ENCODE assay signal across 9 mouse cellular contexts in the genomic region with DNA sequence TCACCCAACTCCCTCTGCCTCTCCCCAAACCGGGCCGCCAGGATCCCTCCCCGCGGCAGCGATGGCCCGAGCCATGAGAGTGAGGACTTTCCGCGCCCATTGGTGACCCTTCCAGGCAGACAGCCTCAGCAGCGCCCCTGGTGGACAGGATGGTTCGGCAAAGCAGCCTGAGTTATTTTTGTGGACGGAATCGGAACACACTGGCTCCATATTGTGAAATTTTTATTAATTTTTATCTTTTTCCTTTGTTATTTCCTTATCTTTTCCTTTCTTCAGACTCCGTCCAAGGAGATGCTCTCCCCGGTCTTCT. TPM values are rescaled to one million over a fixed set of nuclear protein-coding genes. Genes with fewer than 3 reads are reported as not detected.
A peak's percentile ranks its signal among the peaks of the same experiment; 100 is the strongest.
DNase-seq lines count a peak whose midpoint lies in the region; ATAC-seq and TF ChIP-seq lines count a peak whose summit lies in the region.
"Had no signal": no experiment of that assay in that cellular context is flagged by ENCODE, and none has a peak within 500 bp of the region (broad histone marks: within the 10 kb centered on the region; RNA-seq: fewer than 3 reads in every experiment).

No protein-coding gene starts in this region.

- peaks cover 5% of the 10 kb centered on the region; the same call in 1 of the 2 replicates for H3K4me1 ChIP-seq in heart, adult 2 months (ENCODE audit: control insufficient read depth, insufficient read depth, low read length)
- H3K4me1 ChIP-seq in heart, embryonic 10.5 days: 0 out of 2 replicates have a peak, but pooled peaks cover 6% of the 10 kb centered on the region
- no peaks in the 10 kb centered on the region for H3K4me1 ChIP-seq in midbrain, embryonic 14.5 days (ENCODE audit: control insufficient read depth, insufficient read depth, low read length)
- H3K4me1 ChIP-seq in midbrain, embryonic 13.5 days (replicated peaks): peaks cover 13% of the 10 kb centered on the region

- WGBS in heart, adult 2 months: 60% methylated on average over 14 of the region's 14 CpGs
- WGBS in heart, embryonic 10.5 days: 78% methylated on average over 14 of the region's 14 CpGs
- WGBS in midbrain, embryonic 14.5 days: 70% methylated on average over 14 of the region's 14 CpGs
- WGBS in midbrain, embryonic 13.5 days: 69% methylated on average over 14 of the region's 14 CpGs

- ATAC-seq in midbrain, embryonic 14.5 days (ENCODE audit: low FRiP score, low TSS enrichment): no peak
- ATAC-seq in midbrain, embryonic 13.5 days: no peak
- no peak for ATAC-seq in frontal cortex, adult (ENCODE audit: low TSS enrichment)

- no peak overlapping the region for H3K4me3 ChIP-seq in heart, adult 2 months
- H3K4me3 ChIP-seq in heart, embryonic 10.5 days: no peak overlapping the region
- H3K4me3 ChIP-seq in midbrain, embryonic 14.5 days (replicated peaks; ENCODE audit: low read depth, low read length): no peak overlapping the region
- H3K4me3 ChIP-seq in midbrain, embryonic 13.5 days (replicated peaks): no peak overlapping the region
- H3K4me3 ChIP-seq: neural tube, embryonic 13.5 days had no signal

- H3K36me3 ChIP-seq in heart, adult 2 months (ENCODE audit: control insufficient read depth, insufficient read depth, low read length): peaks cover 22% of the 10 kb centered on the region
- H3K36me3 ChIP-seq in heart, embryonic 10.5 days: peaks cover 89% of the 10 kb centered on the region
- peaks cover 82% of the 10 kb centered on the region for H3K36me3 ChIP-seq in midbrain, embryonic 14.5 days (ENCODE audit: control insufficient read depth, insufficient read depth, low read length)
- H3K36me3 ChIP-seq in midbrain, embryonic 13.5 days: peaks cover 86% of the 10 kb centered on the region

- no peak overlapping the region for H3K4me2 ChIP-seq in midbrain, embryonic 14.5 days (ENCODE audit: low read length)
- H3K4me2 ChIP-seq in midbrain, embryonic 13.5 days (replicated peaks): no peak overlapping the region
- H3K4me2 ChIP-seq: neural tube, embryonic 13.5 days had no signal

- TF ChIP-seq POLR2A in heart, adult 2 months (IDR thresholded peaks at IDR 0.05; ENCODE audit: insufficient read depth, low read depth, low read length): no peak

- intact Hi-C loops in heart, adult 2 months (cut with DNase I): no loop called here

- peak in 1 of 2 experiments; percentile 70 for DNase-seq in heart, adult 2 months
- DNase-seq in heart, embryonic 10.5 days (ENCODE audit: low spot score): no peak
- peak; percentile 70 for DNase-seq in midbrain, embryonic 14.5 days
- peak; percentile 80 for DNase-seq in ZHBTc4 (ENCODE audit: low read depth, low spot score)
- DNase-seq in embryo, embryonic 9.5 days (ENCODE audit: extremely low spot score): peak; percentile 56
- DNase-seq in lung, postnatal 25 days (ENCODE audit: low spot score): peak; percentile 32

- TF ChIP-seq EP300 in heart, adult 2 months (IDR thresholded peaks at IDR 0.05; ENCODE audit: insufficient read depth, low read depth, low read length): no peak

- H3K27ac ChIP-seq in heart, adult 2 months: no peak overlapping the region; the same call in 1 of the 2 replicates
- no peak overlapping the region for H3K27ac ChIP-seq in heart, embryonic 10.5 days
- H3K27ac ChIP-seq in midbrain, embryonic 14.5 days (replicated peaks; ENCODE audit: low read depth, low read length): no peak overlapping the region
- no peak overlapping the region; the same call in 1 of the 2 replicates for H3K27ac ChIP-seq in midbrain, embryonic 13.5 days
- H3K27ac ChIP-seq: neural tube, embryonic 13.5 days had no signal

- peaks cover 3% of the 10 kb centered on the region; the same call in 1 of the 2 replicates for H3K79me2 ChIP-seq in heart, adult 2 months (replicated peaks; ENCODE audit: control insufficient read depth, insufficient read depth, low read length)

- no peaks in the 10 kb centered on the region for H3K27me3 ChIP-seq in heart, adult 2 months (ENCODE audit: control insufficient read depth, insufficient read depth, low read length)
- H3K27me3 ChIP-seq in heart, embryonic 10.5 days (ENCODE audit: insufficient read depth, poor library complexity, severe bottlenecking): no peaks in the 10 kb centered on the region
- H3K27me3 ChIP-seq in midbrain, embryonic 14.5 days (ENCODE audit: control insufficient read depth, insufficient read depth, low read length): no peaks in the 10 kb centered on the region
- no peaks in the 10 kb centered on the region for H3K27me3 ChIP-seq in midbrain, embryonic 13.5 days
- H3K27me3 ChIP-seq: neural tube, embryonic 13.5 days had no signal

- no peak overlapping the region for H3K9ac ChIP-seq in heart, adult 2 months (ENCODE audit: low read depth, low read length)
- H3K9ac ChIP-seq in midbrain, embryonic 14.5 days (replicated peaks; ENCODE audit: low read length): no peak overlapping the region
- H3K9ac ChIP-seq in midbrain, embryonic 13.5 days (replicated peaks): no peak overlapping the region
- H3K9ac ChIP-seq: neural tube, embryonic 13.5 days had no signal

- TF ChIP-seq CTCF in heart, adult 2 months (IDR thresholded peaks at IDR 0.05): peak; percentile 79

- no peaks in the 10 kb centered on the region for H3K9me3 ChIP-seq in heart, embryonic 10.5 days
- no peaks in the 10 kb centered on the region for H3K9me3 ChIP-seq in midbrain, embryonic 14.5 days (ENCODE audit: control insufficient read depth, low read length)
- H3K9me3 ChIP-seq in midbrain, embryonic 13.5 days: no peaks in the 10 kb centered on the region
- H3K9me3 ChIP-seq: neural tube, embryonic 13.5 days had no signal

RNA-seq across cellular contexts. Expression of gene Pygm, which starts 8.0 kb away (rescaled TPM):
- total RNA-seq in heart, adult 2 months (2021): 1,000 to 10,000 TPM; 1,101 to 1,298 TPM
- polyA plus RNA-seq in heart, adult 2 months (2012; rRNA removed): 1,120 and 1,632 TPM in 2 replicates
- 103 and 214 TPM in 2 replicates for polyA plus RNA-seq in heart, embryonic 10.5 days (2016; fragmentation: Nextera tagmentation; extraction: Ambion mirVana)
- polyA plus RNA-seq in midbrain, embryonic 14.5 days (2014; fragmentation: Nextera tagmentation; extraction: Ambion mirVana): 2.0 and 2.9 TPM in 2 replicates
- 1.9 and 2.2 TPM in 2 replicates for polyA plus RNA-seq in midbrain, embryonic 13.5 days (2015; fragmentation: Nextera tagmentation; extraction: Ambion mirVana)

RNA-seq across cellular contexts. Expression of gene Sf1, which starts 12.7 kb away (rescaled TPM):
- total RNA-seq in heart, adult 2 months (2021): 100 to 1,000 TPM in 1 of 2 experiments, 10 to 100 TPM in 1; 93.0 to 103 TPM
- 51.7 and 58.5 TPM in 2 replicates for polyA plus RNA-seq in heart, adult 2 months (2012; rRNA removed)
- polyA plus RNA-seq in heart, embryonic 10.5 days (2016; fragmentation: Nextera tagmentation; extraction: Ambion mirVana): 129 and 146 TPM in 2 replicates
- 99.6 and 125 TPM in 2 replicates for polyA plus RNA-seq in midbrain, embryonic 14.5 days (2014; fragmentation: Nextera tagmentation; extraction: Ambion mirVana)
- polyA plus RNA-seq in midbrain, embryonic 13.5 days (2015; fragmentation: Nextera tagmentation; extraction: Ambion mirVana): 120 and 128 TPM in 2 replicates

RNA-seq across cellular contexts. Expression of gene Rasgrp2, which starts 22.9 kb away (rescaled TPM):
- 10 to 100 TPM; 43.3 to 48.0 TPM for total RNA-seq in heart, adult 2 months (2021)
- polyA plus RNA-seq in heart, adult 2 months (2012; rRNA removed): 90.1 and 97.2 TPM in 2 replicates
- 59.9 and 61.6 TPM in 2 replicates for polyA plus RNA-seq in heart, embryonic 10.5 days (2016; fragmentation: Nextera tagmentation; extraction: Ambion mirVana)
- polyA plus RNA-seq in midbrain, embryonic 14.5 days (2014; fragmentation: Nextera tagmentation; extraction: Ambion mirVana): 32.9 and 58.5 TPM in 2 replicates
- 28.5 and 29.6 TPM in 2 replicates for polyA plus RNA-seq in midbrain, embryonic 13.5 days (2015; fragmentation: Nextera tagmentation; extraction: Ambion mirVana)

RNA-seq across cellular contexts. Expression of gene Map4k2, which starts 35.3 kb away (rescaled TPM):
- 10 to 100 TPM; 36.1 to 38.4 TPM for total RNA-seq in heart, adult 2 months (2021)
- 88.9 and 107 TPM in 2 replicates for polyA plus RNA-seq in heart, adult 2 months (2012; rRNA removed)
- 12.5 and 15.0 TPM in 2 replicates for polyA plus RNA-seq in heart, embryonic 10.5 days (2016; fragmentation: Nextera tagmentation; extraction: Ambion mirVana)
- polyA plus RNA-seq in midbrain, embryonic 14.5 days (2014; fragmentation: Nextera tagmentation; extraction: Ambion mirVana): 14.3 and 18.8 TPM in 2 replicates
- 13.6 and 17.1 TPM in 2 replicates for polyA plus RNA-seq in midbrain, embryonic 13.5 days (2015; fragmentation: Nextera tagmentation; extraction: Ambion mirVana)

RNA-seq across cellular contexts. Expression of gene Men1, which starts 41.4 kb away (rescaled TPM):
- total RNA-seq in heart, adult 2 months (2021): 10 to 100 TPM; 13.9 to 14.0 TPM
- 19.4 and 19.6 TPM in 2 replicates for polyA plus RNA-seq in heart, adult 2 months (2012; rRNA removed)
- polyA plus RNA-seq in heart, embryonic 10.5 days (2016; fragmentation: Nextera tagmentation; extraction: Ambion mirVana): 67.2 and 80.8 TPM in 2 replicates
- 54.8 and 55.4 TPM in 2 replicates for polyA plus RNA-seq in midbrain, embryonic 14.5 days (2014; fragmentation: Nextera tagmentation; extraction: Ambion mirVana)
- 74.4 and 81.1 TPM in 2 replicates for polyA plus RNA-seq in midbrain, embryonic 13.5 days (2015; fragmentation: Nextera tagmentation; extraction: Ambion mirVana)

Comparison
In these comparisons a context has a peak if more than half of its experiments do, and no peak if none do; other contexts are left out.
1. RNA of gene Pygm, which starts 8.0 kb away (polyA plus RNA-seq): 1,120 to 1,632 TPM in heart, adult 2 months and 103 to 214 TPM in heart, embryonic 10.5 days; 2.0 to 2.9 TPM in midbrain, embryonic 14.5 days and 1.9 to 2.2 TPM in midbrain, embryonic 13.5 days; every median in the first group is over 10 times any median in the second.